Mouse (Mus musculus) kidney, adult 2 months (tissue): Measurements from ENCODE around the gene 4930486L24Rik. TPM values are rescaled to one million over a fixed set of nuclear protein-coding genes. Genes with fewer than 3 reads are reported as not detected.

ENCODE experiments used
- DNase-seq: peaks from one replicate; pipeline ENCODE4 v3.0.0; 2021
- H3K27ac ChIP-seq: fragments of 200-500 bp; 2 replicates; pipeline ENCODE4 v1.5.1; 2012; ENCODE audit warnings: low read depth, low read length, control low read depth, inconsistent platforms; ENCODE audit not compliant: insufficient read depth
- H3K27me3 ChIP-seq: fragments of 200-500 bp; replicated peaks from 2 replicates; pipeline ENCODE4 v1.6.1; 2012; ENCODE audit warnings: mild to moderate bottlenecking, moderate library complexity, low read length, inconsistent platforms; ENCODE audit not compliant: control insufficient read depth, insufficient read depth
- H3K36me3 ChIP-seq: fragments of 200-500 bp; 2 replicates; pipeline ENCODE4 v1.6.1; 2012; ENCODE audit warnings: mild to moderate bottlenecking, moderate library complexity, low read length, inconsistent platforms; ENCODE audit not compliant: control insufficient read depth, insufficient read depth
- H3K4me1 ChIP-seq: fragments of 200-500 bp; 2 replicates; pipeline ENCODE4 v1.6.1; 2011; ENCODE audit warnings: low read length; ENCODE audit not compliant: control insufficient read depth, insufficient read depth
- H3K4me3 ChIP-seq: fragments of 200-500 bp; 2 replicates; pipeline ENCODE4 v1.5.1; 2011; ENCODE audit warnings: mild to moderate bottlenecking, low read depth, low read length, control low read depth; ENCODE audit not compliant: insufficient read depth
- CTCF ChIP-seq: fragments of 200-500 bp; conservative IDR thresholded peaks from 2 replicates; pipeline ENCODE4 v1.5.1; 2011; ENCODE audit warnings: low read depth, mild to moderate bottlenecking, control low read depth, low read length, moderate library complexity, mixed read lengths; ENCODE audit not compliant: insufficient read depth, insufficient read length
- POLR2A ChIP-seq: fragments of 200-500 bp; IDR thresholded peaks from one replicate; pipeline ENCODE4 v1.6.1; 2011; ENCODE audit warnings: low read depth, low read length, control low read depth
- WGBS: fragments of 180-500 bp; shearing (Covaris S2); methylation state at CpG from one replicate; pipeline ENCODE4 v1.1.7; 2018; 5-methylcytosine and 5-hydroxymethylcytosine counted together
- polyA plus RNA-seq: library from polyadenylated mRNA; depleted of rRNA; stranded (reverse); fragments of >200 nt; gene quantifications from 2 replicates; pipeline ENCODE4 v1.2.3, GENCODE M21; 2012

4930486L24Rik gene
- polyA plus RNA-seq, 1 experiment: 0.52 TPM

DNA sequence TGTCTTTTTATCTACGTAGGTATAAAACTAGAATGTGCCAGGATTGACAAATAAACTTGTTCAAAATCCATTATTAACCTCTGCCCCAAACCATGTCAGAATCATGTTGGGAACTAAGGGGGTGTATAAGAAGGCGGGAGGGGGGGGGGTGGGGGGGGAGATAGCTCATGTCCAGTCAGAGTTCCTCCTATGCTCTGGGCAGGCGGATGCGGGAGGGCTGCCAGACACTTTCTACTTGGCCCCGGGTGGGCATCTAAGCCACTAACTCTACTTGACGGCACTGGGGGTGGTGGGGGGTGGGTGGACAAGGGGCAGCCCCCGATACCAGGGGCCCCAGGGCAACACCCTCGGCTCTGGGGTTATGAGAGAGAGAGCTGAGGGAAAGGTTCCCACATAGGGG is 21.1 kb downstream of the 4930486L24Rik start:
- H3K4me3 ChIP-seq: no peak overlapping the region
- 90% methylated on average over 8 of the region's 8 CpGs for WGBS
- no peak for DNase-seq
- H3K4me1 ChIP-seq: no peaks in the 10 kb centered on the region
- TF ChIP-seq POLR2A: no peak
- no peak for TF ChIP-seq CTCF
- H3K36me3 ChIP-seq: no peaks in the 10 kb centered on the region
- no peak overlapping the region for H3K27ac ChIP-seq
- H3K27me3 ChIP-seq: no peaks in the 10 kb centered on the region

DNA sequence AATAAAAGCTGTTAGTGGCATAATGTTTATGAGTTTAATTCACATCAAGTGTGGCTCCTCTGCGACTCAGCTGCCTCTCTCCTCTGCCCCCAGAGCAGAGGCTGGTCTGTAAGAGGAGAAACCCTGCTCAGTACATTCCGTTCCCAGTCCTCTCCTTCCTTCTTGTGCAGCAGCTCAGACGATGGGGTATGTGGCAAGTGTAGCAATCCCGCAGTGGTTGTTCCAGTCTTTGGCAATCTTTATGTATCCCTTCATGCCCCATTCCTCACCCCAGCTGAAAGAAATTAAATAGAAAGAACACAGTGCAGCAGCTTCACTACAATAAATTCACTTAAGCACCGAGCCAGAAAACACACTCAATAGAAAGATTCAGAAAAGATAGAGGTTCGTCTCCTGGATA is 21.6 kb downstream of the 4930486L24Rik start:
- WGBS: 71% methylated on average over 6 of the region's 6 CpGs
- no peak for DNase-seq
- Histone ChIP-seq H3K36me3 (no peaks in the 10 kb centered on the region), H3K27ac (no peak overlapping the region), H3K27me3 (no peaks in the 10 kb centered on the region), H3K4me1 (no peaks in the 10 kb centered on the region), H3K4me3 (no peak overlapping the region)
- TF ChIP-seq POLR2A: no peak
- no peak for TF ChIP-seq CTCF

GRCm38 (mm10) chr13:60839353-60839902 is 24.8 kb downstream of the 4930486L24Rik start:
- no peak for DNase-seq
- no peaks in the 10 kb centered on the region for H3K4me1 ChIP-seq
- no peaks in the 10 kb centered on the region for H3K36me3 ChIP-seq
- H3K27me3 ChIP-seq: no peaks in the 10 kb centered on the region
- TF ChIP-seq CTCF (no peak), POLR2A (no peak)
- no peak overlapping the region for H3K4me3 ChIP-seq
- 61% methylated on average over 2 of the region's 2 CpGs for WGBS
- H3K27ac ChIP-seq: no peak overlapping the region

DNA sequence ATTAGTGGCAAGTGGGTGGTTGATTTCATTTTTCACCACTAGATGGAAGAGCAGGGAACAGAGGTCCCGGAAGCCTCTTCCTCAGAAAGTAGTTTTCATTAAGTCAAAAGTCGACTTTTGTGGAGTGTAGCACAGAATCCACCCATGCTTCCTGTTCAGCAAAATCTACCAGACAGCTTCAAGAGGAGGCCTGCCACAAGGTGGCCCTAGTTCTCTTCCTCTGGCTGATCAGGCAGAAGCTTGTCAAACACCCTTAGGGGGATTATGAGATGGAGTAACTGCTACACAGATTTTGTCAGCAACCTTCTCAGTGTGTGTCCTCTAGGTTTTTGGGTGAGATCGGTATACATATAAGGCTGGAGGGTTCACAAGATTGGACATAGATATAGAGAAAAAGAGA is 38.2 kb downstream of the 4930486L24Rik start:
- peak; percentile 43 for TF ChIP-seq CTCF
- TF ChIP-seq POLR2A: no peak
- H3K27ac ChIP-seq: no peak overlapping the region
- no peaks in the 10 kb centered on the region for H3K36me3 ChIP-seq
- DNase-seq: no peak
- no peaks in the 10 kb centered on the region for H3K4me1 ChIP-seq
- WGBS: 55% methylated on average over 3 of the region's 3 CpGs
- no peak overlapping the region for H3K4me3 ChIP-seq
- H3K27me3 ChIP-seq: no peaks in the 10 kb centered on the region

GRCm38 (mm10) chr13:60820486-60821175 is 43.6 kb downstream of the 4930486L24Rik start:
- DNase-seq: no peak
- Histone ChIP-seq H3K27ac (no peak overlapping the region), H3K4me3 (no peak overlapping the region), H3K36me3 (no peaks in the 10 kb centered on the region), H3K4me1 (no peaks in the 10 kb centered on the region), H3K27me3 (no peaks in the 10 kb centered on the region)
- 77% methylated on average over 3 of the region's 3 CpGs for WGBS
- TF ChIP-seq CTCF (no peak), POLR2A (no peak)

GRCm38 (mm10) chr13:60819469-60819868 is 44.8 kb downstream of the 4930486L24Rik start:
- TF ChIP-seq CTCF: peak; percentile 77
- no peak for TF ChIP-seq POLR2A
- H3K4me1 ChIP-seq: no peaks in the 10 kb centered on the region
- no peaks in the 10 kb centered on the region for H3K27me3 ChIP-seq
- DNase-seq: peak; percentile 28
- no peak overlapping the region for H3K27ac ChIP-seq
- H3K4me3 ChIP-seq: no peak overlapping the region
- no peaks in the 10 kb centered on the region for H3K36me3 ChIP-seq
- 5% methylated on average over 7 of the region's 7 CpGs for WGBS

DNA sequence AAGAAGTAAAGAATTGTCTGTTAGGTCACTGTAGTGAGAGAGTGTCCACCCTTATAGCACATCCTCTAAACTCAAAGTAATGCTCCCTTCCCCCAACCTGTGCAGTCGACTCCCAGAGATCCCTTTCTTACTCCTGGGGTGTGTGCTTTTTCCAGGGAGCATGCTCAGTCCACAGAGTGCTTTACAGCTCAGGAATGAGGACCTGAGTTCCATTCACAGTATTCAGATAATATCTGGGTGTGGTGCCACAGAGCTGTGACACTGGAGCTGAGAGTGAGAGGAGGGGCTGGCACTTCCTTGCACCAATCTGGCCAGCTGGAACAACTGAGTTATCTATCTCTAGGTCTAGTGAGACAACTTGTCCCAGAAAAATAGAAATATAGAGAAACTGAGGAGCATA is 50.6 kb downstream of the 4930486L24Rik start:
- Histone ChIP-seq H3K36me3 (no peaks in the 10 kb centered on the region), H3K4me1 (no peaks in the 10 kb centered on the region), H3K27ac (no peak overlapping the region), H3K27me3 (no peaks in the 10 kb centered on the region), H3K4me3 (no peak overlapping the region)
- peak; percentile 4 for DNase-seq
- 43% methylated on average over 1 of the region's 1 CpGs for WGBS
- TF ChIP-seq POLR2A (no peak), CTCF (no peak)
